Mouse (Mus musculus) intestine, embryonic 16.5 days (tissue): ENCODE measurements around the gene Noc2l. TPM values are rescaled to one million over a fixed set of nuclear protein-coding genes. Genes with fewer than 3 reads are reported as not detected.
A peak's percentile ranks its signal among the peaks of the same experiment; 100 is the strongest.

ENCODE experiments used
- ATAC-seq: fragments of 200-750 bp; cut with Nextera tagmentation; 2 replicates; pipeline ENCODE4 v1.8.0; 2017; ENCODE audit warnings: moderate TSS enrichment, moderate library complexity
- H3K27ac ChIP-seq: fragments of 300-500 bp; sonication (generic); 2 replicates; pipeline ENCODE4 v1.5.1; 2014; ENCODE audit warnings: mild to moderate bottlenecking, low read length
- H3K27me3 ChIP-seq: fragments of 300-500 bp; sonication (generic); replicated peaks from 2 replicates; pipeline ENCODE4 v1.6.1; 2014; ENCODE audit warnings: low read length, control low read depth, mixed read lengths; ENCODE audit not compliant: control insufficient read depth, insufficient read depth
- H3K36me3 ChIP-seq: fragments of 300-500 bp; sonication (generic); 2 replicates; pipeline ENCODE4 v1.6.1; 2014; ENCODE audit warnings: low read length, control low read depth; ENCODE audit not compliant: control insufficient read depth, insufficient read depth
- H3K4me1 ChIP-seq: fragments of 300-500 bp; sonication (generic); 2 replicates; pipeline ENCODE4 v1.6.1; 2014; ENCODE audit warnings: low read length, control low read depth, mixed read lengths; ENCODE audit not compliant: control insufficient read depth, insufficient read depth
- H3K4me2 ChIP-seq: fragments of 300-500 bp; sonication (generic); 2 replicates; pipeline ENCODE4 v1.6.1; 2014; ENCODE audit warnings: low read depth, low read length, control low read depth
- H3K4me3 ChIP-seq: fragments of 300-500 bp; sonication (generic); 2 replicates; pipeline ENCODE4 v1.5.1; 2014; ENCODE audit warnings: mild to moderate bottlenecking, low read length
- H3K9ac ChIP-seq: fragments of 300-500 bp; sonication (generic); 2 replicates; pipeline ENCODE4 v1.6.1; 2014; ENCODE audit warnings: low read depth, low read length
- H3K9me3 ChIP-seq: fragments of 300-500 bp; sonication (generic); 2 replicates; pipeline ENCODE4 v1.6.1; 2016; ENCODE audit warnings: low read length, control low read depth; ENCODE audit not compliant: control insufficient read depth
- WGBS: fragments of 180-500 bp; shearing (Covaris S2); extraction: QIAGEN DNeasy Blood & Tissue Kit; methylation state at CpG from one replicate; pipeline ENCODE4 v1.1.7; 2014; 5-methylcytosine and 5-hydroxymethylcytosine counted together
- polyA plus RNA-seq: library from polyadenylated mRNA; unstranded; fragments of >200 nt; fragmentation: Nextera tagmentation; extraction: Ambion mirVana; gene quantifications from 2 replicates; pipeline ENCODE4 v1.2.1, GENCODE M21; 2015

Noc2l gene
- polyA plus RNA-seq, 1 experiment from 2014 or later = 69.1 TPM

- ATAC-seq = no peak
- 11% methylated on average over 17 of the region's 17 CpGs for WGBS
- Histone ChIP-seq H3K27me3 (no peaks in the 10 kb centered on the region), H3K36me3 (peaks cover 9% of the 10 kb centered on the region), H3K4me3 (peak overlapping the region; percentile 74), H3K4me2 (peak overlapping the region; percentile 78), H3K4me1 (peaks cover 13% of the 10 kb centered on the region), H3K9me3 (no peaks in the 10 kb centered on the region), H3K27ac (peak overlapping the region; percentile 68), H3K9ac (peak overlapping the region; percentile 84)
Observed at GRCm38 (mm10) chr4:156234021-156234501, 1.7 kb upstream of the Noc2l start.

GRCm38 (mm10) chr4:156234701-156235213 lies 1.1 kb upstream of the Noc2l start, which contains the start of gene Plekhn1:
Gene Plekhn1 (minus strand): TSS chr4:156234857.
- Histone ChIP-seq H3K9me3 (no peaks in the 10 kb centered on the region), H3K9ac (peak within 1 kb of the TSS; percentile 85), H3K4me2 (peak within 1 kb of the TSS; percentile 78), H3K4me1 (peaks cover 13% of the 10 kb centered on the region), H3K4me3 (peak within 1 kb of the TSS; percentile 90), H3K27me3 (no peaks in the 10 kb centered on the region), H3K27ac (peak within 1 kb of the TSS; percentile 98), H3K36me3 (peaks cover 14% of the 10 kb centered on the region)
- WGBS = 0% methylated on average over 34 of the region's 48 CpGs
- ATAC-seq = peak; percentile 46

GRCm38 (mm10) chr4:156235360-156235770 lies 445 bp upstream of the Noc2l start:
- Histone ChIP-seq H3K9me3 (no peaks in the 10 kb centered on the region), H3K27me3 (no peaks in the 10 kb centered on the region), H3K9ac (peak overlapping the region; percentile 85), H3K27ac (peak overlapping the region; percentile 98), H3K36me3 (peaks cover 20% of the 10 kb centered on the region), H3K4me1 (peaks cover 13% of the 10 kb centered on the region), H3K4me2 (peak overlapping the region; percentile 67), H3K4me3 (peak overlapping the region; percentile 90)
- under 1% methylated on average over 15 of the region's 15 CpGs for WGBS
- peak; percentile 29 for ATAC-seq

- H3K27ac ChIP-seq = peak overlapping the region; percentile 98; the same call in 1 of the 2 replicates
- no peaks in the 10 kb centered on the region for H3K27me3 ChIP-seq
- ATAC-seq = no peak
- peaks cover 29% of the 10 kb centered on the region for H3K36me3 ChIP-seq
- H3K9me3 ChIP-seq = no peaks in the 10 kb centered on the region
- H3K4me1 ChIP-seq = peaks cover 13% of the 10 kb centered on the region
- peak overlapping the region; percentile 75 for H3K4me2 ChIP-seq
- 20% methylated on average over 55 of the region's 60 CpGs for WGBS
- peak overlapping the region; percentile 90 for H3K4me3 ChIP-seq
- peak overlapping the region; percentile 85 for H3K9ac ChIP-seq
Observed at GRCm38 (mm10) chr4:156236651-156237447, 1.0 kb downstream of the Noc2l start.

GRCm38 (mm10) chr4:156249567-156249966 lies 13.8 kb downstream of the Noc2l start:
- H3K27me3 ChIP-seq = peaks cover 15% of the 10 kb centered on the region
- H3K4me3 ChIP-seq = no peak overlapping the region
- 55% methylated on average over 11 of the region's 11 CpGs for WGBS
- no peaks in the 10 kb centered on the region for H3K9me3 ChIP-seq
- peaks cover 22% of the 10 kb centered on the region for H3K36me3 ChIP-seq
- H3K4me1 ChIP-seq = peaks cover 4% of the 10 kb centered on the region
- H3K4me2 ChIP-seq = no peak overlapping the region
- H3K9ac ChIP-seq = no peak overlapping the region
- H3K27ac ChIP-seq = no peak overlapping the region
- ATAC-seq = no peak

GRCm38 (mm10) chr4:156251081-156251480 lies 15.3 kb downstream of the Noc2l start:
- peaks cover 10% of the 10 kb centered on the region for H3K4me1 ChIP-seq
- no peaks in the 10 kb centered on the region for H3K9me3 ChIP-seq
- H3K27me3 ChIP-seq = peaks cover 26% of the 10 kb centered on the region
- H3K36me3 ChIP-seq = peaks cover 10% of the 10 kb centered on the region
- H3K27ac ChIP-seq = no peak overlapping the region
- H3K4me2 ChIP-seq = no peak overlapping the region
- 68% methylated on average over 8 of the region's 8 CpGs for WGBS
- H3K4me3 ChIP-seq = no peak overlapping the region
- H3K9ac ChIP-seq = no peak overlapping the region
- ATAC-seq = no peak

GRCm38 (mm10) chr4:156252140-156252539 lies 16.3 kb downstream of the Noc2l start:
- Histone ChIP-seq H3K9me3 (no peaks in the 10 kb centered on the region), H3K27me3 (peaks cover 26% of the 10 kb centered on the region), H3K4me3 (no peak overlapping the region), H3K27ac (no peak overlapping the region), H3K4me1 (peaks cover 10% of the 10 kb centered on the region), H3K9ac (no peak overlapping the region), H3K4me2 (no peak overlapping the region), H3K36me3 (peaks cover 10% of the 10 kb centered on the region)
- 32% methylated on average over 7 of the region's 7 CpGs for WGBS
- ATAC-seq = no peak

GRCm38 (mm10) chr4:156252619-156253018 lies 16.8 kb downstream of the Noc2l start:
- 36% methylated on average over 3 of the region's 3 CpGs for WGBS
- H3K36me3 ChIP-seq = peaks cover 10% of the 10 kb centered on the region
- H3K4me3 ChIP-seq = no peak overlapping the region
- H3K9ac ChIP-seq = no peak overlapping the region
- no peaks in the 10 kb centered on the region for H3K9me3 ChIP-seq
- ATAC-seq = no peak
- H3K4me2 ChIP-seq = no peak overlapping the region
- H3K27me3 ChIP-seq = peaks cover 26% of the 10 kb centered on the region
- peaks cover 10% of the 10 kb centered on the region for H3K4me1 ChIP-seq
- no peak overlapping the region for H3K27ac ChIP-seq

- Histone ChIP-seq H3K9ac (no peak overlapping the region), H3K36me3 (peaks cover 8% of the 10 kb centered on the region; the same call in 1 of the 2 replicates), H3K27me3 (peaks cover 26% of the 10 kb centered on the region), H3K9me3 (no peaks in the 10 kb centered on the region), H3K4me3 (no peak overlapping the region), H3K4me1 (peaks cover 10% of the 10 kb centered on the region), H3K27ac (no peak overlapping the region), H3K4me2 (no peak overlapping the region)
- ATAC-seq = peak; percentile 62
- WGBS = 41% methylated on average over 7 of the region's 7 CpGs
Observed at GRCm38 (mm10) chr4:156253043-156253442, 17.2 kb downstream of the Noc2l start.
